Mouse (Mus musculus) stomach, embryonic 15.5 days (tissue): ENCODE results near the gene Srd5a1. TPM values are rescaled to one million over a fixed set of nuclear protein-coding genes. Genes with fewer than 3 reads are reported as not detected.

Source experiments
- polyA plus RNA-seq: library from polyadenylated mRNA; unstranded; fragments of >200 nt; fragmentation: Nextera tagmentation; extraction: Ambion mirVana; gene quantifications from 2 replicates; pipeline ENCODE4 v1.2.1, GENCODE M21; 2015

The Srd5a1 gene
- polyA plus RNA-seq, 1 experiment from 2014 or later: 28.3 TPM

Other genes starting within 250 kb of the Srd5a1 start
- gene Nsun2, start 77.7 kb downstream of the Srd5a1 start, polyA plus RNA-seq: 117 and 120 TPM in 2 replicates
- gene Tent4a, start 76.8 kb downstream of the Srd5a1 start, polyA plus RNA-seq: 5.1 and 5.6 TPM in 2 replicates
- gene Ube2ql1, start 128.4 kb upstream of the Srd5a1 start, polyA plus RNA-seq: 0.24 and 0.32 TPM in 2 replicates
- gene Med10, start 191.0 kb upstream of the Srd5a1 start, polyA plus RNA-seq: 139 and 140 TPM in 2 replicates